Mouse (Mus musculus) limb, embryonic 13.5 days (tissue): ENCODE measurements around the gene Olfr1275. TPM values are rescaled to one million over a fixed set of nuclear protein-coding genes. Genes with fewer than 3 reads are reported as not detected.

ENCODE experiments used
- ATAC-seq: fragments of 200-750 bp; cut with Nextera tagmentation; 2 replicates; pipeline ENCODE4 v1.8.0; 2017; ENCODE audit warnings: low read depth, moderate number of reproducible peaks, moderate TSS enrichment; ENCODE audit not compliant: low FRiP score
- H3K27ac ChIP-seq: fragments of 300-500 bp; sonication (generic); 2 replicates; pipeline ENCODE4 v1.5.1; 2015; ENCODE audit warnings: inconsistent platforms, mild to moderate bottlenecking, moderate library complexity
- H3K27me3 ChIP-seq: fragments of 300-500 bp; sonication (generic); 2 replicates; pipeline ENCODE4 v1.6.1; 2015; ENCODE audit warnings: mild to moderate bottlenecking, inconsistent platforms
- H3K36me3 ChIP-seq: fragments of 300-500 bp; sonication (generic); 2 replicates; pipeline ENCODE4 v1.6.1; 2015; ENCODE audit warnings: inconsistent platforms, mild to moderate bottlenecking, moderate library complexity
- H3K4me1 ChIP-seq: fragments of 300-500 bp; sonication (generic); 2 replicates; pipeline ENCODE4 v1.6.1; 2015; ENCODE audit warnings: inconsistent platforms
- H3K4me2 ChIP-seq: fragments of 300-500 bp; sonication (generic); replicated peaks from 2 replicates; pipeline ENCODE4 v1.6.1; 2015; ENCODE audit warnings: inconsistent platforms, mild to moderate bottlenecking, moderate library complexity
- H3K4me3 ChIP-seq: fragments of 300-500 bp; sonication (generic); 2 replicates; pipeline ENCODE4 v1.5.1; 2015; ENCODE audit warnings: moderate library complexity, mild to moderate bottlenecking, inconsistent platforms
- H3K9ac ChIP-seq: fragments of 300-500 bp; sonication (generic); 2 replicates; pipeline ENCODE4 v1.6.1; 2015; ENCODE audit warnings: mild to moderate bottlenecking, inconsistent platforms
- H3K9me3 ChIP-seq: fragments of 300-500 bp; sonication (generic); 2 replicates; pipeline ENCODE4 v1.6.1; 2016; ENCODE audit warnings: inconsistent platforms
- WGBS: fragments of 180-500 bp; shearing (Covaris S2); methylation state at CpG from one replicate; pipeline ENCODE4 v1.1.7; 2015; 5-methylcytosine and 5-hydroxymethylcytosine counted together
- polyA plus RNA-seq: library from polyadenylated mRNA; unstranded; fragments of >200 nt; fragmentation: Nextera tagmentation; extraction: Ambion mirVana; gene quantifications from 2 replicates; pipeline ENCODE4 v1.2.1, GENCODE M21; 2015

Gene Olfr1275
- polyA plus RNA-seq, result not detected in 2 replicates

DNA sequence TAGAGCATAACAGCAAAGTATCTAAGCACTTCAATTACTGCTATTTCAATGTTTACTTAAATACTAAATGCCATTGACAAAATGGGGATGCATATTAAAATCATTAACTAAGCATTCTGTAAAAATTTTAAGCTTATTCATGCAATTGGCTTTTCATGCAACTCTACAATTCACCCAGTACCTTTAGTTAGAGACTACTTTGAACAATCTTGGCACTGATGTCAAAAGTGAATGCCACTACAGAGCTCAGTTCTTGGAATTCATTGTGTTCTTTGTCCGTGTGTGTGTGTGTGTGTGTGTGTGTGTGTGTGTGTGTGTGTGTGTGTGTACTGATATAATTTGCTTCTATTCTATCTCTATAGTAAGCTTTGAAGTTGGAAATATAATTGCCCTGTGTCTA lies at the start of gene Olfr1275:
Gene Olfr1275, minus strand, starts transcription at position 101 of the 400 bp plus-strand sequence.
- no peaks in the 10 kb centered on the region for H3K4me1 ChIP-seq
- no peak within 1 kb of the TSS for H3K9ac ChIP-seq

GRCm38 (mm10) chr2:111274006-111274405 lies 38.9 kb upstream of the Olfr1275 start, which contains the start of gene Olfr1277:
Gene Olfr1277, minus strand, starts transcription at chr2:111274106.
- Histone ChIP-seq H3K4me1 (no peaks in the 10 kb centered on the region), H3K36me3 (no peaks in the 10 kb centered on the region), H3K4me3 (no peak within 1 kb of the TSS), H3K4me2 (no peak within 1 kb of the TSS), H3K9me3 (no peaks in the 10 kb centered on the region), H3K27me3 (no peaks in the 10 kb centered on the region), H3K9ac (no peak within 1 kb of the TSS), H3K27ac (no peak within 1 kb of the TSS)
- ATAC-seq, result no peak
- 78% methylated on average over 2 of the region's 2 CpGs for WGBS

More for the DNA sequence above, at the start of gene Olfr1275:
- H3K4me3 ChIP-seq, result no peak within 1 kb of the TSS
- no peak within 1 kb of the TSS for H3K27ac ChIP-seq
- H3K27me3 ChIP-seq, result no peaks in the 10 kb centered on the region
- no peaks in the 10 kb centered on the region for H3K36me3 ChIP-seq
- ATAC-seq, result no peak
- no peak within 1 kb of the TSS for H3K4me2 ChIP-seq
- WGBS, result 84% methylated on average over 1 of the region's 1 CpGs
- no peaks in the 10 kb centered on the region for H3K9me3 ChIP-seq

DNA sequence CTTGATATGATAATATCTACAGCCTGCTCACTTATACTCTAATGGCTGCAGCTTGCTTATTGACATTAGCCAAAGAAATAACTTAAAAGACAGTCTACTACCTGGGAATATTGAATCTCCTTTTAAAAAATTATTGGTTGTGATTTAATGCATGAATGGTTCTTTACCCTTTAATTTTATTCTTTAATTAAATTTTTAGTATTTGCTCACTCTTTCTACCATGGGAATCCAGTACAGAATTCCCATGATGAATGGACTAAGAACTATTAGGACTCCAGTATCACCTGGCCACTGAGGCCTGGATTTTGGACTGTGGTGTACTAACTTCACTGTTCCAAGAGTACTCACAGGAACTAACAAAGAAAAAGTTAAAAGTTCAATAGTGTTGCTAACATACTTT lies 19.1 kb upstream of the Olfr1275 start, which contains the start of gene Olfr1276:
Gene Olfr1276, plus strand, starts transcription at position 301 of the 400 bp plus-strand sequence.
- Histone ChIP-seq H3K27me3 (no peaks in the 10 kb centered on the region), H3K9me3 (no peaks in the 10 kb centered on the region), H3K27ac (no peak within 1 kb of the TSS), H3K36me3 (no peaks in the 10 kb centered on the region), H3K4me3 (no peak within 1 kb of the TSS), H3K4me1 (no peaks in the 10 kb centered on the region), H3K9ac (no peak within 1 kb of the TSS), H3K4me2 (no peak within 1 kb of the TSS)
- no peak for ATAC-seq

GRCm38 (mm10) chr2:111229502-111229901 lies 5.6 kb downstream of the Olfr1275 start, which contains the start of gene 4930430A15Rik:
Gene 4930430A15Rik, minus strand, starts transcription at chr2:111229602.
- Histone ChIP-seq H3K27me3 (no peaks in the 10 kb centered on the region), H3K9ac (no peak within 1 kb of the TSS), H3K4me1 (no peaks in the 10 kb centered on the region), H3K27ac (no peak within 1 kb of the TSS), H3K4me3 (no peak within 1 kb of the TSS), H3K36me3 (no peaks in the 10 kb centered on the region), H3K9me3 (no peaks in the 10 kb centered on the region), H3K4me2 (no peak within 1 kb of the TSS)
- ATAC-seq, result no peak
- WGBS, result 86% methylated on average over 6 of the region's 6 CpGs

GRCm38 (mm10) chr2:111182068-111182467 lies 53.0 kb downstream of the Olfr1275 start:
- no peaks in the 10 kb centered on the region for H3K4me1 ChIP-seq
- 95% methylated on average over 11 of the region's 11 CpGs for WGBS
- no peak overlapping the region for H3K4me2 ChIP-seq
- no peaks in the 10 kb centered on the region for H3K36me3 ChIP-seq
- no peak overlapping the region for H3K27ac ChIP-seq
- H3K9ac ChIP-seq, result no peak overlapping the region
- H3K27me3 ChIP-seq, result no peaks in the 10 kb centered on the region
- 0 out of 2 replicates have a peak, but pooled peaks cover 3% of the 10 kb centered on the region for H3K9me3 ChIP-seq
- no peak overlapping the region for H3K4me3 ChIP-seq
- ATAC-seq, result no peak

Other genes starting within 250 kb of the Olfr1275 start
- gene Gm13941, start 129.3 kb downstream of the Olfr1275 start, polyA plus RNA-seq, result not detected in 2 replicates
- not detected in 2 replicates for gene Gm15130, start 82.3 kb downstream of the Olfr1275 start, polyA plus RNA-seq
- not detected in 2 replicates for gene 4930430A15Rik, start 5.7 kb downstream of the Olfr1275 start, polyA plus RNA-seq
- not detected in 2 replicates for gene Olfr1276, start 19.2 kb upstream of the Olfr1275 start, polyA plus RNA-seq
- gene Olfr1277, start 38.8 kb upstream of the Olfr1275 start, polyA plus RNA-seq, result not detected in 2 replicates
- gene Olfr1278, start 54.9 kb upstream of the Olfr1275 start, polyA plus RNA-seq, result not detected in 2 replicates
- not detected in 2 replicates for gene Olfr1279, start 65.3 kb upstream of the Olfr1275 start, polyA plus RNA-seq
- not detected in 2 replicates for gene Olfr1280, start 78.7 kb upstream of the Olfr1275 start, polyA plus RNA-seq
- not detected in 2 replicates for gene Olfr1281, start 91.2 kb upstream of the Olfr1275 start, polyA plus RNA-seq
- gene Olfr1282, start 100.8 kb upstream of the Olfr1275 start, polyA plus RNA-seq, result not detected in 2 replicates
- gene Olfr1283, start 131.5 kb upstream of the Olfr1275 start, polyA plus RNA-seq, result not detected in 2 replicates
- not detected in 2 replicates for gene Olfr1284, start 140.2 kb upstream of the Olfr1275 start, polyA plus RNA-seq
- not detected in 2 replicates for gene Olfr1286, start 187.8 kb upstream of the Olfr1275 start, polyA plus RNA-seq
- gene Olfr1287, start 213.9 kb upstream of the Olfr1275 start, polyA plus RNA-seq, result not detected in 2 replicates
- gene Olfr1288, start 238.8 kb upstream of the Olfr1275 start, polyA plus RNA-seq, result not detected in 2 replicates
- not detected in 2 replicates for gene Olfr1289, start 245.5 kb upstream of the Olfr1275 start, polyA plus RNA-seq